Mouse (Mus musculus) neural tube, embryonic 11.5 days (tissue): ENCODE data around the gene Sh3d19. TPM values are rescaled to one million over a fixed set of nuclear protein-coding genes. Genes with fewer than 3 reads are reported as not detected.
"Not testable (repeated sequence)": the region's sequence is repeated elsewhere in the genome, so short reads cannot be mapped to it uniquely, and the experiment has no call there.

Experiments
- ATAC-seq: fragments of 200-750 bp; cut with Nextera tagmentation; 2 replicates; pipeline ENCODE4 v1.8.0; 2017; ENCODE audit warnings: moderate number of reproducible peaks, mild to moderate bottlenecking, moderate TSS enrichment, moderate library complexity; ENCODE audit not compliant: insufficient read depth, low FRiP score, low TSS enrichment
- DNase-seq: peaks from one replicate; pipeline ENCODE4 v3.0.0-alpha.2; 2015; ENCODE audit warnings: low spot score
- H3K27ac ChIP-seq: fragments of 300-500 bp; sonication (generic); 2 replicates; pipeline ENCODE4 v1.5.1; 2014; ENCODE audit warnings: low read depth, mild to moderate bottlenecking, low read length
- H3K27me3 ChIP-seq: fragments of 300-500 bp; sonication (generic); 2 replicates; pipeline ENCODE4 v1.6.1; 2014; ENCODE audit warnings: mild to moderate bottlenecking, low read length, mixed read lengths; ENCODE audit not compliant: control insufficient read depth, insufficient read depth
- H3K36me3 ChIP-seq: fragments of 300-500 bp; sonication (generic); 2 replicates; pipeline ENCODE4 v1.6.1; 2014; ENCODE audit warnings: mild to moderate bottlenecking, low read length, moderate library complexity, mixed read lengths; ENCODE audit not compliant: control insufficient read depth, insufficient read depth
- H3K4me1 ChIP-seq: fragments of 300-500 bp; sonication (generic); 2 replicates; pipeline ENCODE4 v1.6.1; 2014; ENCODE audit warnings: low read length, mixed read lengths; ENCODE audit not compliant: control insufficient read depth, insufficient read depth
- H3K4me2 ChIP-seq: fragments of 300-500 bp; sonication (generic); 2 replicates; pipeline ENCODE4 v1.6.1; 2014; ENCODE audit warnings: low read depth, mild to moderate bottlenecking, moderate library complexity
- H3K4me3 ChIP-seq: fragments of 300-500 bp; sonication (generic); 2 replicates; pipeline ENCODE4 v1.5.1; 2014; ENCODE audit warnings: low read depth, low read length
- H3K9ac ChIP-seq: fragments of 300-500 bp; sonication (generic); 2 replicates; pipeline ENCODE4 v1.6.1; 2014; ENCODE audit warnings: mild to moderate bottlenecking, low read length
- H3K9me3 ChIP-seq: fragments of 300-500 bp; sonication (generic); 2 replicates; pipeline ENCODE4 v1.6.1; 2016; ENCODE audit warnings: low read length; ENCODE audit not compliant: control insufficient read depth
- WGBS: fragments of 180-500 bp; shearing (Covaris S2); extraction: QIAGEN DNeasy Blood & Tissue Kit; methylation state at CpG from one replicate; pipeline ENCODE4 v1.1.7; 2014; 5-methylcytosine and 5-hydroxymethylcytosine counted together
- polyA plus RNA-seq: library from polyadenylated mRNA; unstranded; fragments of >200 nt; fragmentation: Nextera tagmentation; extraction: Ambion mirVana; gene quantifications from 2 replicates; pipeline ENCODE4 v1.2.1, GENCODE M21; 2014

Gene Sh3d19
- polyA plus RNA-seq, 1 experiment from 2014 or later, result 11.8 TPM

DNA sequence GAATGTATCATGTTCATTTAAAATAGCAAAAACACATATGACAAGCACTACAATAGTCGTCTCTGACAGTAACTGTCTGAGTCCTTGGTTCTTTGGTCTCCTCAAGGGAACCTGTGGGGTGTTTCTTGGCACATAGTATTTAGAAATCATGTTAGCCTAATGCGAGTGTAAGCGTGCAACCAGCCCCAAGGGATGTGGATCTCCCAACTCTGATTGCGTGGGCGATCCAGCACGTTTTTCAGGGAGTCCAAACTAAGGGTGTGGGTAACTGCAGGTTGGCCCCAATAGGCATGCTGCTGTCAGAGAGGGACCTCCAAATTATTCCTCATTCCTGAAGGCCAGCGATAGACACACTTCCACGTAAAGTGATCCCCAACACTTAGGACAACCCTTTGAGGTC, 1.9 kb upstream of the Sh3d19 start:
- ATAC-seq (no peak), DNase-seq (no peak)
- Histone ChIP-seq H3K9me3 (no peaks in the 10 kb centered on the region), H3K36me3 (no peaks in the 10 kb centered on the region), H3K4me1 (no peaks in the 10 kb centered on the region), H3K9ac (no peak overlapping the region), H3K4me2 (no peak overlapping the region), H3K4me3 (no peak overlapping the region), H3K27me3 (no peaks in the 10 kb centered on the region), H3K27ac (no peak overlapping the region)
- WGBS, result 87% methylated on average over 8 of the region's 8 CpGs

DNA sequence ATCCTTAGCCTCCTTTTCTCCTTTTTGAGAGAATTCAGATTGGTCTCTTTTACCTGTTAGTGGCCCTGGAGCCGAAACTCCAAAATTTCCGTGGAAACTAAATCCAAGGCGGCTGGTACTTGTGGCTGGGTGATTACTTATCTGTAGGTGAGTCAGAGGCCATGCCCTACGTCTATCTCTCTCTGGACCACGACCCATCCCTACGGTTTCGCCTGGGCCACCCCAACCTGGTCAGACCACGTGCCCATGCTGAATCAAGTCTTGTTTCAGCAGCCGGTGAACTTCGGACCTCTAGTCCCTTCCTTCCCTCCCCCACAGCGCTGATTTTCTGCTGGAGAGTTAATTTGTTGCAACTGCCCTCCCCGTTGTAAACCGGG, 678 bp downstream of the Sh3d19 start:
- H3K4me1 ChIP-seq, result no peaks in the 10 kb centered on the region
- H3K4me2 ChIP-seq, result peak overlapping the region; percentile 84
- no peaks in the 10 kb centered on the region for H3K36me3 ChIP-seq
- peak; percentile 32 for DNase-seq
- no peaks in the 10 kb centered on the region for H3K27me3 ChIP-seq
- WGBS, result 1% methylated on average over 13 of the region's 13 CpGs
- peak overlapping the region; percentile 84 for H3K9ac ChIP-seq
- ATAC-seq, result no peak; the same call in 1 of the 2 replicates
- H3K27ac ChIP-seq, result no peak overlapping the region
- no peaks in the 10 kb centered on the region for H3K9me3 ChIP-seq
- H3K4me3 ChIP-seq, result peak overlapping the region; percentile 82

GRCm38 (mm10) chr3:85973376-85974140, 2.6 kb downstream of the Sh3d19 start:
- no peaks in the 10 kb centered on the region for H3K27me3 ChIP-seq
- 89% methylated on average over 10 of the region's 10 CpGs for WGBS
- DNase-seq (no peak), ATAC-seq (no peak)
- no peaks in the 10 kb centered on the region for H3K9me3 ChIP-seq
- no peak overlapping the region for H3K27ac ChIP-seq
- H3K4me3 ChIP-seq, result no peak overlapping the region
- H3K4me1 ChIP-seq, result no peaks in the 10 kb centered on the region
- no peak overlapping the region for H3K4me2 ChIP-seq
- no peak overlapping the region for H3K9ac ChIP-seq
- H3K36me3 ChIP-seq, result no peaks in the 10 kb centered on the region

DNA sequence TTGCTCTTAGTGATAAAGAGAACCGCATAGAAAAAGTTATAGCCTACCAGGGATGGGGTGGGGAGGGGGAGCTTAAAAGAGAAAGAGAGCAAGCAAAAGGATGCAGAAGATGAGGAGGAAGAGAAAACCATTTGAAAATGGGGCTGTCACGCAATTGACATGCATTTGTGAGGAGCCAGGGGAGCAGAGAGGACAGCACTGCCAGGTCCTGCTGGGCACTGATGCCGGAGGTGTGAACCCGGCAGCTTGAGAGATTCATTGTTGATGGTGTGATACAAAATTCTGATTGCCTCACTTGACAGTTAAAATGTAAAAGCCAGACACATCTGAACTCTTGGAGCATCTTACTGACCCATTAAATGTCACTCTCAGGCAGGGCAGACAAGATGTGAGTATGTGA, 3.5 kb downstream of the Sh3d19 start:
- DNase-seq (no peak), ATAC-seq (no peak)
- Histone ChIP-seq H3K4me1 (no peaks in the 10 kb centered on the region), H3K4me3 (no peak overlapping the region), H3K36me3 (no peaks in the 10 kb centered on the region), H3K27ac (no peak overlapping the region), H3K27me3 (no peaks in the 10 kb centered on the region), H3K4me2 (no peak overlapping the region), H3K9ac (no peak overlapping the region), H3K9me3 (no peaks in the 10 kb centered on the region)
- whole genome bisulfite sequencing, result 76% methylated on average over 4 of the region's 4 CpGs

- no peak for ATAC-seq
- H3K9ac ChIP-seq, result no peak overlapping the region
Measured at GRCm38 (mm10) chr3:85980036-85980435, 9.1 kb downstream of the Sh3d19 start.

GRCm38 (mm10) chr3:85981761-85982160, 10.9 kb downstream of the Sh3d19 start:
- not testable (repeated sequence) for H3K36me3 ChIP-seq, H3K4me3 ChIP-seq, DNase-seq, ATAC-seq, H3K4me2 ChIP-seq, H3K27ac ChIP-seq, H3K9me3 ChIP-seq, H3K27me3 ChIP-seq, H3K4me1 ChIP-seq, H3K9ac ChIP-seq
- 81% methylated on average over 3 of the region's 3 CpGs for WGBS

More at GRCm38 (mm10) chr3:85980036-85980435, 9.1 kb downstream of the Sh3d19 start:
- 96% methylated on average over 4 of the region's 4 CpGs for WGBS
- H3K4me3 ChIP-seq, result no peak overlapping the region
- no peaks in the 10 kb centered on the region for H3K4me1 ChIP-seq
- no peaks in the 10 kb centered on the region for H3K9me3 ChIP-seq
- H3K27me3 ChIP-seq, result no peaks in the 10 kb centered on the region
- DNase-seq, result no peak
- no peak overlapping the region for H3K27ac ChIP-seq
- no peaks in the 10 kb centered on the region for H3K36me3 ChIP-seq
- no peak overlapping the region for H3K4me2 ChIP-seq

- no peaks in the 10 kb centered on the region for H3K9me3 ChIP-seq
- WGBS, result 92% methylated on average over 6 of the region's 6 CpGs
- DNase-seq, result no peak
- H3K27me3 ChIP-seq, result no peaks in the 10 kb centered on the region
- no peak overlapping the region for H3K27ac ChIP-seq
- no peaks in the 10 kb centered on the region for H3K36me3 ChIP-seq
- no peak overlapping the region for H3K4me3 ChIP-seq
- H3K4me2 ChIP-seq, result no peak overlapping the region
- no peak overlapping the region for H3K9ac ChIP-seq
- ATAC-seq, result no peak
- no peaks in the 10 kb centered on the region for H3K4me1 ChIP-seq
Measured at GRCm38 (mm10) chr3:85984537-85984936, 13.6 kb downstream of the Sh3d19 start.

DNA sequence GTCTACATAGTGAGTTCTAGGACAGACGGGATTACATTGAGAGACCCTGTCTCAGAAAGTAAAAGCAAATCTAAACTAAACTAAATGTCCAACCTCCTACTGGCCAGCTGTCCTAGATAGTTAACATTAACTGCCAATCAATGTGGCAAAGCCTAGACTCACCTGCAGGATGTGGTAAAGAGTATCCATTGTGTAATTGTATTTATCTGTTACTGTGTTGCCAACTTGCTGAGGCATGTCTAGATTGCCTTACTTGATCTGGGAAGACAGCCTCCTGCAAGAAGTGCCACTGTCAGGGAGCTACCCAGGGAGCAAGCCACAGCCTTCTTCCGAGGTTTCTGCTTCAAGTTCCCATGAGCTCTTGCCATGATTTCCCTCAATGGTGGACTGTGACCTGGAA, 16.3 kb downstream of the Sh3d19 start:
- Histone ChIP-seq H3K36me3 (no peaks in the 10 kb centered on the region), H3K4me2 (no peak overlapping the region), H3K9ac (no peak overlapping the region), H3K4me3 (no peak overlapping the region), H3K27me3 (no peaks in the 10 kb centered on the region), H3K9me3 (no peaks in the 10 kb centered on the region), H3K4me1 (no peaks in the 10 kb centered on the region), H3K27ac (no peak overlapping the region)
- ATAC-seq, result no peak
- 86% methylated on average over 2 of the region's 2 CpGs for WGBS
- no peak for DNase-seq

DNA sequence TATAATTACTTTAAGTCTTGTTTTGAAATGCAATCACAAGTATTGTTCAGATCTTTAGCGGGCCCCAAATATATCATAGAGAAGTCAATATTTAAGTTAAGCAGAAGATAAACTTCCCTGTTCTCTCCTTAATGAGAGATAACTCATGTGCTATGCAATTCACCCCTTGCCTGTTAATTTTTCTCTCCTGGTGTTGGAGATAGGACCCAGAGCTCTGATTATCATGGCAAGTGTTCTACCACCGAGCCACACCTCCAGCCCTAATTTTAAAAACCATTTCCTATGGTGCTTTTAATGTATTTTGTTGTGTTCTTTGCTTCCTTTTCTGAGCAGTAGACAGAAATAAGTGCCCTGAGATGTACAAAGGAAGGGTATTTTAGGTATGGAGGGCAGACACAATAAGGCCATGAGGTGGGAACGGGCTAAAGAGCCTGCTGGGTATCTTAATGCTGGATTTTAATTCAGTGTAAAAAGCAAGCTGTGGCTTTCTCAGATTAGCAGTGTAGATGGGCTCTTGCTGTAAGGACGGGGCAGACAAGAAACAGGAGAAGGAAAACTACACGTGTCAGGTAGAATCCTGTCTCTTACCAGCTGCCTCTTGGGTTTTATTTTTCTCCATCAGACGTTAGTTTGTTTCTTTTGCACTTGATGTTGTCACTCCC, 20.4 kb downstream of the Sh3d19 start:
- no peak overlapping the region for H3K27ac ChIP-seq
- 77% methylated on average over 6 of the region's 6 CpGs for WGBS
- no peak overlapping the region for H3K4me3 ChIP-seq
- H3K9ac ChIP-seq, result no peak overlapping the region
- no peaks in the 10 kb centered on the region for H3K27me3 ChIP-seq
- no peaks in the 10 kb centered on the region for H3K9me3 ChIP-seq
- H3K4me1 ChIP-seq, result no peaks in the 10 kb centered on the region
- H3K4me2 ChIP-seq, result no peak overlapping the region
- DNase-seq (no peak), ATAC-seq (no peak)
- H3K36me3 ChIP-seq, result no peaks in the 10 kb centered on the region
